Mouse (Mus musculus): ENCODE results near the gene Xpo5. TPM values are rescaled to one million over a fixed set of nuclear protein-coding genes. Genes with fewer than 3 reads are reported as not detected.

Gene Xpo5
- polyA plus RNA-seq, 1 experiment, result 0.51 TPM

GRCm38 (mm10) chr17:46259675-46260074, 57.1 kb downstream of the Xpo5 start:
- Histone ChIP-seq H3K4me3 (replicated peaks) (no peak overlapping the region), H3K9me3 (ENCODE audit: control insufficient read depth, low read length) (no peaks in the 10 kb centered on the region; the same call in 1 of the 2 replicates), H3K36me3 (ENCODE audit: control insufficient read depth) (peaks cover 78% of the 10 kb centered on the region), H3K27me3 (ENCODE audit: control insufficient read depth) (peaks cover 18% of the 10 kb centered on the region), H3K4me1 (ENCODE audit: control insufficient read depth) (peaks cover 1% of the 10 kb centered on the region)
- TF ChIP-seq GATA1 (IDR thresholded peaks at IDR 0.05; ENCODE audit: low read length), result no peak
- no peak for TF ChIP-seq TAL1 (IDR thresholded peaks at IDR 0.05; ENCODE audit: low read length)

GRCm38 (mm10) chr17:46262201-46262694, 59.7 kb downstream of the Xpo5 start:
- Histone ChIP-seq H3K4me3 (replicated peaks) (no peak overlapping the region), H3K27me3 (ENCODE audit: control insufficient read depth) (no peaks in the 10 kb centered on the region), H3K36me3 (ENCODE audit: control insufficient read depth) (peaks cover 100% of the 10 kb centered on the region), H3K4me1 (ENCODE audit: control insufficient read depth) (peaks cover 1% of the 10 kb centered on the region), H3K9me3 (ENCODE audit: control insufficient read depth, low read length) (no peaks in the 10 kb centered on the region)
- no peak for TF ChIP-seq TAL1 (IDR thresholded peaks at IDR 0.05; ENCODE audit: low read length)
- TF ChIP-seq GATA1 (IDR thresholded peaks at IDR 0.05; ENCODE audit: low read length), result no peak

- Histone ChIP-seq H3K4me1 (ENCODE audit: control insufficient read depth) (no peaks in the 10 kb centered on the region), H3K9me3 (ENCODE audit: control insufficient read depth, low read length) (no peaks in the 10 kb centered on the region), H3K36me3 (ENCODE audit: control insufficient read depth) (peaks cover 100% of the 10 kb centered on the region), H3K4me3 (replicated peaks) (no peak overlapping the region), H3K27me3 (ENCODE audit: control insufficient read depth) (no peaks in the 10 kb centered on the region)
- TF ChIP-seq GATA1 (IDR thresholded peaks at IDR 0.05; ENCODE audit: low read length) (no peak), TAL1 (IDR thresholded peaks at IDR 0.05; ENCODE audit: low read length) (no peak)
Measured at GRCm38 (mm10) chr17:46265502-46265901, 62.9 kb downstream of the Xpo5 start.

- H3K36me3 ChIP-seq (ENCODE audit: control insufficient read depth), result peaks cover 100% of the 10 kb centered on the region
- no peaks in the 10 kb centered on the region for H3K4me1 ChIP-seq (ENCODE audit: control insufficient read depth)
- H3K9me3 ChIP-seq (ENCODE audit: control insufficient read depth, low read length), result no peaks in the 10 kb centered on the region
- H3K27me3 ChIP-seq (ENCODE audit: control insufficient read depth), result no peaks in the 10 kb centered on the region
- H3K4me3 ChIP-seq (replicated peaks), result no peak overlapping the region
- TF ChIP-seq TAL1 (IDR thresholded peaks at IDR 0.05; ENCODE audit: low read length) (no peak), GATA1 (IDR thresholded peaks at IDR 0.05; ENCODE audit: low read length) (no peak)
Measured at GRCm38 (mm10) chr17:46265918-46266618, 63.5 kb downstream of the Xpo5 start.

GRCm38 (mm10) chr17:46266986-46267385, 64.4 kb downstream of the Xpo5 start:
- TF ChIP-seq GATA1 (IDR thresholded peaks at IDR 0.05; ENCODE audit: low read length) (no peak), TAL1 (IDR thresholded peaks at IDR 0.05; ENCODE audit: low read length) (no peak)
- Histone ChIP-seq H3K4me1 (ENCODE audit: control insufficient read depth) (no peaks in the 10 kb centered on the region), H3K36me3 (ENCODE audit: control insufficient read depth) (peaks cover 100% of the 10 kb centered on the region), H3K9me3 (ENCODE audit: control insufficient read depth, low read length) (no peaks in the 10 kb centered on the region), H3K4me3 (replicated peaks) (no peak overlapping the region), H3K27me3 (ENCODE audit: control insufficient read depth) (no peaks in the 10 kb centered on the region)

- no peaks in the 10 kb centered on the region for H3K4me1 ChIP-seq (ENCODE audit: control insufficient read depth)
- H3K27me3 ChIP-seq (ENCODE audit: control insufficient read depth), result no peaks in the 10 kb centered on the region
- H3K36me3 ChIP-seq (ENCODE audit: control insufficient read depth), result peaks cover 98% of the 10 kb centered on the region
- TF ChIP-seq TAL1 (IDR thresholded peaks at IDR 0.05; ENCODE audit: low read length) (no peak), GATA1 (IDR thresholded peaks at IDR 0.05; ENCODE audit: low read length) (no peak)
- no peaks in the 10 kb centered on the region for H3K9me3 ChIP-seq (ENCODE audit: control insufficient read depth, low read length)
- no peak overlapping the region for H3K4me3 ChIP-seq (replicated peaks)
Measured at GRCm38 (mm10) chr17:46267511-46267910, 64.9 kb downstream of the Xpo5 start.

- Histone ChIP-seq H3K4me1 (ENCODE audit: control insufficient read depth) (no peaks in the 10 kb centered on the region), H3K4me3 (replicated peaks) (no peak overlapping the region), H3K27me3 (ENCODE audit: control insufficient read depth) (no peaks in the 10 kb centered on the region), H3K36me3 (ENCODE audit: control insufficient read depth) (peaks cover 98% of the 10 kb centered on the region), H3K9me3 (ENCODE audit: control insufficient read depth, low read length) (no peaks in the 10 kb centered on the region)
- TF ChIP-seq GATA1 (IDR thresholded peaks at IDR 0.05; ENCODE audit: low read length), result no peak
- TF ChIP-seq TAL1 (IDR thresholded peaks at IDR 0.05; ENCODE audit: low read length), result no peak
Measured at GRCm38 (mm10) chr17:46268026-46268720, 65.6 kb downstream of the Xpo5 start.

- no peaks in the 10 kb centered on the region for H3K27me3 ChIP-seq (ENCODE audit: control insufficient read depth)
- no peaks in the 10 kb centered on the region for H3K9me3 ChIP-seq (ENCODE audit: control insufficient read depth, low read length)
- H3K4me1 ChIP-seq (ENCODE audit: control insufficient read depth), result no peaks in the 10 kb centered on the region
- H3K36me3 ChIP-seq (ENCODE audit: control insufficient read depth), result peaks cover 96% of the 10 kb centered on the region
- no peak overlapping the region for H3K4me3 ChIP-seq (replicated peaks)
- TF ChIP-seq GATA1 (IDR thresholded peaks at IDR 0.05; ENCODE audit: low read length), result no peak
- TF ChIP-seq TAL1 (IDR thresholded peaks at IDR 0.05; ENCODE audit: low read length), result no peak
Measured at GRCm38 (mm10) chr17:46269771-46270534, 67.4 kb downstream of the Xpo5 start.

GRCm38 (mm10) chr17:46272058-46272457, 69.5 kb downstream of the Xpo5 start:
- Histone ChIP-seq H3K4me3 (replicated peaks) (no peak overlapping the region), H3K27me3 (ENCODE audit: control insufficient read depth) (no peaks in the 10 kb centered on the region), H3K4me1 (ENCODE audit: control insufficient read depth) (peaks cover 7% of the 10 kb centered on the region), H3K9me3 (ENCODE audit: control insufficient read depth, low read length) (no peaks in the 10 kb centered on the region), H3K36me3 (ENCODE audit: control insufficient read depth) (peaks cover 87% of the 10 kb centered on the region)
- TF ChIP-seq GATA1 (IDR thresholded peaks at IDR 0.05; ENCODE audit: low read length) (no peak), TAL1 (IDR thresholded peaks at IDR 0.05; ENCODE audit: low read length) (no peak)

Measured in erythroblast, embryonic 14.5 days (primary cell).